Mouse (Mus musculus): ENCODE results near the gene Adamts1.

Adamts1 gene

DNA sequence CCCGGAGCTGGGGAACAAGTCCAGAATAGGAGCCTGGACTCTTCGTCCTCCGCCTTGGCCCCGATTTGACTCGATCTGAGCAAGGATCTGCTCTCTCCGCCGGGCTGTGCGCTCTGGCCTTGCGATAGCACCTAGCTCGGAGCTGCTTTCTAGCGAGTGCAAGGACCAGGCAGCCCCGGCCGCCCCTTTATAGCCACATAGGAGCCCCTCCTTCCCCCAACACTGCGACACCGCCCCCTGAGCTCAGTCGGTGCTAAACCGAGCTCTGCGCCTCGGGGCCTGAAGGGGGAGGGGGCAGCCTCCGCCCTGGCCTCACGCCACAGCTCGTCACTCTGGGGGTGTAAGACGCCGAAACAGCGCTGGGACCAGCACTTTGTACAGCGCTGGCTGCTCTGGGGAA, at the start of gene Adamts1:
TSS of gene Adamts1 (minus strand) at position 160 of the 400 bp plus-strand sequence.
- DNase-seq (ENCODE audit: low read depth, low spot score) = no peak

DNA sequence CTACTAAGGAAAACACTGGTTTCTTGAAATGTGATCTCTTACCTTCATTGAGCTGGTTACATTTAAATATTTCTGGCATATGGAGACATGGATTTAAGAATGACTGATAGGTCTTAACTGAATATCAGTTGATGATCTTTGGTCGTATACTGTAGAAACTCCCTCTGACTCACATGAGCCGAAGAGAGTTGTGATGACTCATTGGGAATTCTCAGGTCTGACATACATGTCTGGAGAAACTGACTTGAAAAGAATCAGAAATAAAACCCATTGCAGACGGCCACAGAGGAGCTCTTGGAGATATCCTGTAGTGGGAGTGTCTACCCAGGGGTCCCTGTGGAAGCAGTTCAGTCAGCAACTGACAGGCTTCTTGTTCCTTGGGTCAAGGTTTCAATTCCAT, 24.2 kb upstream of the Adamts1 start:
- DNase-seq (ENCODE audit: low read depth, low spot score) = no peak

DNA sequence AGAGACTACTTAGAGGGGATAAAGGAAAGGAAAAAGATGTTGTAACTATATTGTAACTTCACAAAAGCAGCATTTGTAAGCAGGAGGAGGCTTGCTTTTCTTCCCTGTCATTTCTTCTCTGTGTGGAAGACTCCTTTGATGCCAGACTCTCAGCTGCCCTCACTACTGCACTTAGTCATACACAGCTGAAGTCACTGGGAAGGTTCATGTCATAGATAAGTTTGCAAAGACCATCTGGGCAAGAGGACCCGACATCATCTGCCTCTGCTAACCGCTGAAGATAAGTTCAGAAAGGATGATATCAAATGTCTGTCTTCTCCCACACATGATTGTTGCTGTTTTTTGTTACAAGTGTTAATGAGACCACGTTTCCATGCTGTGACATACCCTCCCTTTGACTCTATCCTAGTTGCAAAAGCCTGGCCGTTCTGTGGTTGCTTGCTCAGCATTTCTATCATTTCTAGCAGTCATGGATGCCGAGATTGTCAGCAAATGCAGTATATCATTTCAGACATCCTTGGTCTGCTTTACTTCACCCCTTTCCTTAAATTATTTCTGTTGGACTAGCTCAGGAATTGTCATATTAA, 19.5 kb upstream of the Adamts1 start:
- DNase-seq (ENCODE audit: low read depth, low spot score) = no peak

DNA sequence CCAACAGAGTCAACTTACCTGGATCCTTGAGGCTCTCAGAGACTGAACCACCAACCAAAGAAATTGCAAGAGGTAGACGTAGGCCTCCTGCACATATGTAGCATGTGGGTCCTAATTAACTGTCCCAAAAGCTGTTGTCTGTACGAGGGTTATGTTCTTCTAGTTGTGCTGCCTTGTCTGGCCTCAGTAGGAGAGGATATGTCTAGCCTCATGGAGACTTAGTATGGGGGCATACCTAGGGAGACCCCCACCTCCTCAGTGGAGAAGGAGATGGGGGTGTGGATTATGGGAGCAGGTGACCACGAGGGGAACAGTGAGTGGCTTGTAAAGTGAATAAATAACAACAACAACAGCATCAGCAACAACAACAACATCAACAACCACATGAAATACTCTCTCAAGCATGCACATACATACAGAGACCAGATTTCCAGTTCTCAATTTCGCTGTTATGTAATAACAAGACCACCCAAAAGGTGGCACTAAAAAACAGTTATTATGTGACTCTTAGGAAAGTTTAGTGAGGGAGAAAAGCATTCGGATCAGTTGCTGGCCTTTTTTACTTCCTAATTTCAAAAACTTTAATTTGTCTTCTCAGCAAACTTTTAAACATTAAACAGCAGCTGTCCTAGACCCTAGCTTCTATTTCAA, 17.0 kb upstream of the Adamts1 start:
- DNase-seq (ENCODE audit: low read depth, low spot score) = no peak

DNA sequence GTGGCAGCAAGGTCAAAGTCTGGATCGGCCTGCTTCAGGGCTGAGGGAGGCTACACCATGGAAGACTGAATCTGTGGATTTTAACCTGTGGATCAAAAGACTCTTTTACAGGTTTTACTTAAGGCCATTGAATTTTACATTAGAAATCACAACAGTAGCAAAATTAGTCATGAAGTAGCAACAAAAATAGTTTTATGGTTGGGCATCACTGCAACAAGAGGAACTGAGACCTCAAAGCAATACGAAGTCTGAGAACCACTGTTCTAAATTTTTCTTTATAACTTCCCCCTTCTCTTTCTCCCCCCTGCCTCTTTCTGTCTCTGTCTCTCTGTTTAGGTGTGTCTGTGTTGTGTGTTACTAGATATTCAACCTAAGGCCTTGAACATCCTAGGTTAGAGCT, 11.2 kb upstream of the Adamts1 start:
- DNase-seq (ENCODE audit: low read depth, low spot score) = no peak

DNA sequence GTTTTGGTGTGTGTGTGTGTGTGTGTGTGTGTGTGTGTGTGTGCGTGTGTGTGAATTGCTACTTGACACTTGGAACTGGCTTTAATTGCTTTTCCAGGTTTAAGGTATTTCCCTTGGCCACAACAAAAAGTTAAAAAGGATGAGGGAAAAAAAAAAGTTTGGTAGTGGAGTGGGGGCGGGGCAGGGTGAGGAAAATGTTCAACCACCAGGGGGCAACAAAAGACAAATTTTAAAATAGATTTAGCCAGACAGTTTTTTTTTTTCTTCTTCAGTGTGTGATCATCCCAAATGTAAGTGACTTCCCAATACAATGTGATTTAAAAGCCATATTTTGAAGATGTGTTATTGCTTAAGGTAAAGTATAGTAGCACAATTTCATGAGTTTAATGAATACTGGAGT, 4.7 kb upstream of the Adamts1 start:
- no peak for DNase-seq (ENCODE audit: low read depth, low spot score)

DNA sequence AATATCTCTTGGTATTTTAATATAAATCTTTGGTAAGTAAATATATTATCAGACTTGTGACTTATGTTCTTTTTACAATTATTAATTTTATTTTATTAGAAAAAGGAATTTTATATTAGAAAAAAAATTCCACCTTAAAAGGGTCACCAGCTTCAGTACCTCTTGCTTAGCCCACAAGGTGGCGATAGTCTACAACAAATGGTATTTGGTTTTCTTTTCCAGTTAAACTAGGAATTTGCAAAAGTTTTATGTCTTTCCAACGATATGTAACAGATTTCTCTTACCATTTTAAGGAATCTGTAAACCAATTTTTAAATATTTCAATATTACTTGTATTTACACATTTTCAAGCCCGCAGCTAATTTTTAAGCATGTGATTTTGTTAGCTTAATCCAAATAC, 4.2 kb upstream of the Adamts1 start:
- DNase-seq (ENCODE audit: low read depth, low spot score) = peak; percentile 10

DNA sequence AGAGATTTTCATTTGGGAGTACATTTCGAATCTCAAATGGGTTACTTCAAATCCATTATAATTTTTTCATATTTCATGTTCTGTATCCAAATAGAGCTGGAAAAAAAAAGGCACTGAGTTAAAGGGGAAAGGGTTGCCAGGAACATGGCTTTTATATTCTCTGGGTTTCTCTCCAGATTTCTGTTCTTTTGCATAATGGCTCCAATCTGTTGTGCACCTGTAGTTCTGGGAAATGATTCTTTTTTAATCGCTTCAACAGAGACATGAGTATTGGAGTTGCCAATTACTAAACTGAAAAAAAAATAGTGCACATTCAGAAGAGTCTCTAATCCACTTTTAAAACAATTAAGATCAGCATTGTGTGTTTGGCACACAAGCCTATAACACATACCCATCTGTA, 2.7 kb upstream of the Adamts1 start:
- no peak for DNase-seq (ENCODE audit: low read depth, low spot score)

DNA sequence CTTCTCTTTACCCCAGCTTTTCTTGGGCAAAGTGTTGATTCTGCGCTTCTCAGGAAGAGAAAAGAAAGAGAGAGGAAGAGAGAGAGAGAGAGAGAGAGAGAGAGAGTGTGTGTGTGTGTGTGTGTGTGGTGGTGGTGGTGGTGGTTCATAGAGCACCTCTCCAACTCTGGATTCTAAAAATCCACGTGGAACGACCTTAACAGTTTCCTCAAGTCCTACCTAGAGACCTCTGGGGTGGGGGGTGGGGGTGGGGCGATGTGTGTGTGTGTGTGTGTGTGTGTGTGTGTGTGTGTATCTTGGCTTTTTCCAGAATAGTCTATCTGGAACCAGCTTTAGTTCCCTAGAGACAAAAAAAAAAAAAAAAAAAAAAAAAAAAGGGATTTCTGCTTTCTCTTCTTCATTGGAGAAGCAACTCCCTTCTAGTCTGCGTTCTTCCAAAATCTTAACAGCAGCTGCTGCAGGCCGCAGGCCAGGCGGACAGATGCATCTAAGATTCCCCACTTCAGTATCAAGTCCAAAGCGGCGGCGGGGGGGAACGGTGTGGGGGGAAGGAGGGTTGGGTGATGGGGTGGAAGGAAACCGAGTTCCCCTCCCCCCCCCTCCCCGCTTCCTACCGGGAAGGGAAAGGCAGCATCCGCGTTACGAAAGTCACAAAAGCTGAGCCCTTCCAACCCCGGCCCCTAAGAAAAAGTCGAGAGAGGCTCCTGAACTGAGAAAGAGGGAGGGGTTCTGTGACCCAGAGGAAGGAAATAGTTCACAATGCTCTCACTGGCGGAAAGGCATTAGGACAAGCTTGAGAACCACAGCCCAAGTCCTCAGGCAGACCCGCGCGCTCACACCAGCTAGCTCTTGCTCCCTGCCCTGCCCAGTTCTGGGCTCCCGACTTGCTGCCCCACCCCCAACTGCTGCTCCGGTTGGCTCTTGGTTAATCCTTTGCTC, 969 bp upstream of the Adamts1 start:
- DNase-seq (ENCODE audit: low read depth, low spot score) = no peak

DNA sequence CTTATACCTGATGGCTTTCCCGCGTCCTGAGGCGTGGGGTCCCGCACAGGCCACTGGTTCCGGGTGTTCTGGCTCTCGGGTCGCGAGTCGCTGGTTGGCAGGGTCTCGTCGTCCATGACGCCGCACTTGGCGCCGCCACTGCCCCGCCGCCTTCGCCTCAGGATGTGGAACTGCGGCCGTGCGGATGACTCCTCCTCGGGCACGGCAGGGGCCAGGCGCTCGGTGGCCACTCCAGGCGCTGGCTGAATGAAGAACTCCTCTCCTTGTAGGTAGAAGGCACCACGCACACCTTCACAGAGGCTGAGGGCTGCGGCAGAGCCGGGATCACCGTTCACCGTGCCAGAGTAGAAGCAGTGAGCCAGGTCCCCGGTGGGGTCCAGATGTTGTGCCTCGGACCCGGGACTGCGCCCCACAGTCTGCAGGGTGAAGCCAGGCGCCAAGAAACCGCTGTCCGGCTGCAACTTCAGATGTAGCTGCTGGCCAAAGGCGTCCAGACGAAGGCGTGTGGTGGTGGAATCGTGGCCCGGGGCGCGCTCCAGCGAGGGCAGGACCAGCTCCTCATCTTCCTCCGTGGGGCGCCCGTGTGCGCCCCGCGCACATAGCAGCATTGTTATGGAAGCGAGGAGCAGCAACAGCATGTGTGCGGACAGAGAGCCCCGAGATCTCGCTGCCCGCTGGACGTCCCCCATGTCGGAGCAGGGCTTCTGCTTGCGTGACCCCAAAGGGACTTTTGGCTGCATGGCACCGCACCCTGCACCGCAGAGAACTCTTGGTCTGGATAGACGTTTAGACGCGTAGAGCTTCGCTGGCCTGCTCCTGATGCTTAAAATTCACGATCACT, 722 bp downstream of the Adamts1 start:
- DNase-seq (ENCODE audit: low read depth, low spot score) = no peak

DNA sequence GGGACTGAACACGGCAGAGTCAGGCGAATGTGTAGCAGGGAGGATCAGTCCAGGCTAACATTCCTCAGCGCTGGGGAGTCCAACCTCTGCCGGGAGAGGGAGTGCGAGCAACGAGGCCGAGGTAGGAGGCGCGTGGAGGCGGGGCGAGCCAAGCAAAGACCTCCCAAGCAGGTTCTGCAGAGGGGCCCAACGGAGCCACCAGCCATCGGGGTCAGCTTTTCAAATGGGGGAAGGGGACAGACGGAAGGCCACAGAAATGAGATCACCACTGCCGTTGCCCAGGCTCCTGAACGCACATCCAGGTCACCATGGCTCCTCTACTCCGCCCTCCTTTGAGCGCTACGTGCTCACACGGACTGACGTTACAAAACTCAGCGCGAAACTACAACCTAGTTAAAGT, 1.7 kb downstream of the Adamts1 start:
- no peak for DNase-seq (ENCODE audit: low read depth, low spot score)

DNA sequence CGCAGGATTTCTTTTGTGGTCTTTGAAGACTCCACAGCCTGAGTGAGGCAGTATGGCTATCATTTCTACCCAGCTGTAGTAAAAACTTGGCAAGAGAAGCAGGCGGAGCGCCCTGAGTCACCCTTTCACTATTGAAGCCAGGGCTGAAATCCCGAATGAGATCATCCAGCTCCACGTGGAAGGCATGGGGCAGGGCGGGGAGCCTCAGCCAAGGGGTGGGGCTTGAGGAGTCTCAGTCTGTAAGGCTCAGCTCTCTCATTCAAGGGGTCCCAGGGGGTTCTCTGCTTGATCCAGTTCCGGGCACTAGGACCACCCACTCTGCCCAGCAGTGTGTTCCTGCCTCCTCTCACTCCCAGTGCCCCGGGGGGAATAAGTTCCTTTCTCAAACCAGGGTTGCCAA, 2.2 kb downstream of the Adamts1 start:
- no peak for DNase-seq (ENCODE audit: low read depth, low spot score)

DNA sequence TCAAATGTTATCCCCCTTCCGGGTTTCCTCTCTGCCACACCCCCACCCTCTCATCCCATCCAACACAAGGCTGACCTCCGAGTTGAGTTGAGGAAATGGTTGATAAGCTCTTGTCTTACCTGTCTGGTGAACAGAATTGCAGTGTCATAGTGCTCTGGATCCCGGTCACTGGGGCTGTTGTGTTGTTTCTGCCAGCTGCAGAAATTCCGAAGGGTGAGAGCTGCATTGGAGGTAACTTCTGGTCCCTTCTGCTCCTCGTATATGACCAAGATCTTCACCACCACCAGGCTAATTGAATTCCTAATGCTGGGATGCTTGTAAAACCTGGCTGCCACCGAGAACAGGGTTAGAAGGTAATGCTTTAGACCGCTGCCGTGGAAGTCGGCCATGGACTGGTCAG, 2.9 kb downstream of the Adamts1 start:
- no peak for DNase-seq (ENCODE audit: low read depth, low spot score)

DNA sequence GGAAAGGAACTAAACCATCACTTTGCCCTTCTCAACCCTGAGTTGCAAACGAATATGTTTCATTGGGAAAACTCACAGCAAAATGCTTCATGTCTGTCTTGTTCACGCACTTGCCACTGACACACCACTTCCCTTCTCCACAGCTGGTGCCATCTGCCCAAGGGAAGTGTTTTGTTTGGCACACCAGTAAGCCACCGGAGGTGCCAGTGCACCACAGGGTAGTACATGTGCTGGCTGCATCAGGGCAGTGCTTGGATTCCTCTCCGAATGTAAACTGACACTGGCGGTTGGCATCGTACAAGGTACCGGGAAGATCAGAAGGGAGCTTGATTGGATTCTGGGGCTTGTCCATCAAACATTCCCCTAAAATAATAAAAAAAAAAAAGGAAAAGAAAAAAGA, 4.6 kb downstream of the Adamts1 start:
- DNase-seq (ENCODE audit: low read depth, low spot score) = no peak

DNA sequence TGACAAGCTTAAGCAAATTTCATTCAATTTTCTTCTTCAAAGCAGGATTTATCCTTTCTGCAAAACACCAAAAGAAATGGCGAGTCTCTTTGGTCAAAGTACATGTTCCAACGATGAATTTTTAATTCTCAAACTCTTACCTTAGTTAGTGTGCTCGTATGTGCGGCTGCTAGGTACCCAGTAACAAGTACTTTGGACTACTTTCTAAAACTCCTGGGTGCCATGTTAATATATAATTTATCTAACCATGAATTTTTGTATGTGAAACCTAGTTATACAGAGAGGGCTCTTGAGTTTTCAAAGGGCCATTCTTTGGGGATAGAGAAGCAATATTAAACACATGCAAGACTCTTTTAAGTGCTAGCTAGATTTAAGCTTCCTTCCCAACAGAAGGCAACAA, 5.8 kb downstream of the Adamts1 start:
- DNase-seq (ENCODE audit: low read depth, low spot score) = no peak

DNA sequence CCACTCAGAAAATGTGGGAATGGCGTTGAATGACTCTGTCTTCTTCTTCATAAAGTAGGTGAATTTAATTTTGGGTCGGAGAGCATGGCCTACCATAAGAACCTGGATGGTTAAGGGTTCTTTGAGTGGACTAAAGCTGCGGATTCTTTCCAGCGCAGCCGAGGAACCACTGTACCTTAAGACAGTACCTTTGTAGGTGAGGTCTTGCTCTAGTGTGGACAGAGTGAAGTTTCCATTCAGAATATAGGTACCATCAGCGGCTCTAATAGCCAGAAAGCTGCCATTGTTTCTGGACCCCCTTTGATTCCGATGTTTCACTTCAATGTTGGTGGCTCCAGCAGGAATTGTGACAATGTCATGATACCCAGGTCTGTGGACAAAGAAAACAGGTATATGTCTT, 7.2 kb downstream of the Adamts1 start:
- DNase-seq (ENCODE audit: low read depth, low spot score) = no peak

DNA sequence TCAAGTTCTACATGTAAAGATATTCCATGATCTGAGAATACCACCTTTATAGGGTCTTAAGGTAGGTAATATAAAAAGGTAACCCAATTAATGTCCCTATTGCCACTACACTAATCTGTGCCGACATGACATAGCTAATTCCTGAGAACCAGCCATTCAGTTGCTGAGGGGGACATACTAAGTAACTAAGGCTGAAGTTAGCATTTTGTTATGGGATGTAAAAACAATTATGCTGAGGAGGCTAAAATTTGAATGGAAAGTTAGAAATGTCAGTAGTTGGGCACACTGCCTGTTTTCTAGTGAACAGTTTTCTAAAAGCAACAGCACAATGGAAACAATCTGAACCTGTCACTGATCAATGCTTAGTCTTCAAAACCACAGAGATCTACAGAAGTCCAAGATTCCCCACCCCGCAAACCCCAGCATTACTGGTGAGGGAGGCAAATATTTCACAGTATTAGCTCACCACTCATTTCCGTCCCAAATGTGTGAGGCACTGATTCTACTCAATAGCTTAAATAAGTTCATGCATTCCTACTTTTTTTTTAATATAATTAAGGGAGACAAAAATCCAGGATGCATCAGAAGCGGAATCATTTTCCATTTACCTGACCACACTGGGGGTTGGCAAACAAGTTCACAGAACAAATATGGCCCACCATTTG, 9.6 kb downstream of the Adamts1 start:
- no peak for DNase-seq (ENCODE audit: low read depth, low spot score)

DNA sequence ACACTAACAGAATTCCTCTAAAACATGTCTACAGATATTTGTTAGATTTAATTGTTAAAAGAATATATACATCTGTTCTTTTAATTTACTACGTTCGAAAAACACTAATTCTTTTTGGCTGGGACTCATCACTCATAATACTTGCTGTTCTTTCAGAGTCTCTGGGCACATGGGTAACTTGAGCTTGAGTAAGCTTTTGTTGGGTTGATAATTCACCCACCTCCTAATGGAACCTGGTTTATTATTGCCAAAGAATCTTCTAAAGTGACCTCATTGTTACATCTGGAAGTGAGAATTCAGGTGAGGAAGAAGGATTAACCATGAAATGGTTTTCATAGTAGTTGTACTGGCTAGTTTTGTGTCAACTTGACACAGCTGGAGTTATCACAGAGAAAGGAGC, 21.8 kb downstream of the Adamts1 start:
- DNase-seq (ENCODE audit: low read depth, low spot score) = no peak

DNA sequence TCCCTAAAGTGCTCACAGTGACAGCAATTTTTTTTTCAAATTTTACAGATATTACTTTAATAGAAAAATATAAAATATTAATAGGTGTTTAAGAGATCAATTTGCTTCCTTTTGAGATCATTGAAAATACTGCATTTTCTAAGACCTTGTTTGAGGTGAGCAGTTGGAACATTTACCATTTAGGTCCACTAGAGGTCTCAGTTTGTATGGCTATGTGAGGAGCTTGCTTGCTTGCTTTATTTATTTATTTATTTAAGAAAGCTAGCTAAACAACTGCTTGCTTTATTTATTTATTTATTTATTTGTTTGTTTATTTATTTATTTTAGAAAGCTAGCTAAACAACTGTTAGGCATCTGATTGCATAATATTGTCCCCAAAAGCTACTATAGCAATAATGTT, 23.1 kb downstream of the Adamts1 start:
- DNase-seq (ENCODE audit: low read depth, low spot score) = no peak

DNA sequence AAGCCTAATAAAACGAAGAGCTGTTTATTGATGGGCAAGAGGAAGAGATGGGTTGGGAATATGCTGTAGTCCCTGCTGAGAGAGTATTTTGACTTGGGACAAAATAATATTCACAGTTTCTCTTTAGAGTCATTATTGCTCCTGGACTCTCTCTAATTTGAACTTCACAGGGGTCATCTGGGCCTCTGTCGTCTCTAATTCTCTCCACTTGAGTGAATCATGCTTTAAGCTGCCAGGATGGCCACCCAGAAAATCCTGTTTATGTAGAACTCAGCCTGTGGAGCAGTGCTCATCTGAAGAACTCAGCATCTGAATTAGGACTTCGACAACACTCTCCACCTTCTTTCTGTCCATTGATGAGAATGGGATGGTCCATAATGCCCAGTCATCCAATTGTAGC, 30.6 kb downstream of the Adamts1 start:
- no peak for DNase-seq (ENCODE audit: low read depth, low spot score)

DNA sequence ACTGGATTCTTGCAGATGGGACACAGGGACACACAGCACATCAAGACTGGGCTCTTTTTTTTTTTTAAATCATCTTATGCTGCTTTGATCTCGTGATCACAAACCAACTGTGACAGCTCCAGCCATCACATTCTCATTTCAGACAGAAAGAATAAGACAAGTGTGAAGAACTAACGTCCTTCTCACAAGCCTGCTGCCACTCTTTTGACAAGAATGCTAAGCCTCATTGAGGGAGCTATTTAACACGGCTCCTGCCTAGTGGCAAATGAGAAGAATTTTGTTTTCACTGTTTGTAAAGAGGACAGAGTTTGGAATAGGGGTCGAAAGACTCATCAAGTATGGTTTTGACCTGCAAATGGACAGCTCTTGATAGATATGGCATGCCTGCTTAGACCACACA, 35.6 kb downstream of the Adamts1 start:
- DNase-seq (ENCODE audit: low read depth, low spot score) = no peak
